Mouse (Mus musculus): ENCODE results near the gene Fam189a1. TPM values are rescaled to one million over a fixed set of nuclear protein-coding genes. Genes with fewer than 3 reads are reported as not detected.

The Fam189a1 gene
- total RNA-seq, 2 experiments from 2014 or later, result 0.09 to 0.14 TPM

DNA sequence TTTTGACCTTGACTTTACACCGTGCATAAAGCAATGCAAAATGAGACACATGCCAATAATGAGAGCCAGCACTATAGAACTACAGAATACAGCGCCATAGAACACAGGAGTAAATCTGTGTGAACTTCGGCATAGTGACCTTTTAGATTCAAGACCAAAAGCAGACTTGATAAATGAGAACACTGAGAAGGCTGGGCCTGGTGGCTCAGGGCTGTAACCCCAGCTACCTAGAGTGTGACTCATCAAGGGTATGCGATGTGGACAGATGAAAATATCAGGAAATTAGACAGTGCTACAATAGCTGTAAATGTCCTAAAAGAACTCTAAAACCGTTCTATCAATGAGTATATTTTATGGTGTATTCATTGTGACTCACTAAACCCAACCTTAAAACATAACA lies 276.0 kb downstream of the Fam189a1 start:
- DNase-seq, result no peak

DNA sequence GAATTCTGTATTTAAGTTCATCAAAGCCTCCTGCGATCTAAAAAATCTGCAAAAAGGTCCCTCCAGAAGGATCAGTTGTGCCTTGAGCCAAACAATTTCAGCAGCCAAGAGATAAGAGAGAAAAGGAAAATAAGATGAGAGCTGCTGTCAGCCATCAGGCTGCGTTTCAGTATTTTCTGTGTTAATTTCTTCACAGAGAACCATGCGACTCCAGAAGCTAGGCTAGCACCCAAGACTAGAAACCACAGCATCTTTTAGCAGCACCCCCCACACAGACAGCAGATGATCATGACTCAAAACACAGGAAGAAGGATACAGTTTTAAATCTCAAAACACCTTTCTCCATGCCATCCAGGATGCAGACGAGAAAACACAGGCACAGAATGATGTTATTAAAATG lies 281.4 kb downstream of the Fam189a1 start:
- DNase-seq, result no peak

GRCm38 (mm10) chr7:64873266-64873665 lies 283.1 kb downstream of the Fam189a1 start:
- peak; percentile 22 for DNase-seq

- DNase-seq, result peak; percentile 97
Measured at GRCm38 (mm10) chr7:64872743-64873241, 283.6 kb downstream of the Fam189a1 start, which contains the start of gene Nsmce3. Gene Nsmce3 (minus strand): TSS chr7:64872997.

DNA sequence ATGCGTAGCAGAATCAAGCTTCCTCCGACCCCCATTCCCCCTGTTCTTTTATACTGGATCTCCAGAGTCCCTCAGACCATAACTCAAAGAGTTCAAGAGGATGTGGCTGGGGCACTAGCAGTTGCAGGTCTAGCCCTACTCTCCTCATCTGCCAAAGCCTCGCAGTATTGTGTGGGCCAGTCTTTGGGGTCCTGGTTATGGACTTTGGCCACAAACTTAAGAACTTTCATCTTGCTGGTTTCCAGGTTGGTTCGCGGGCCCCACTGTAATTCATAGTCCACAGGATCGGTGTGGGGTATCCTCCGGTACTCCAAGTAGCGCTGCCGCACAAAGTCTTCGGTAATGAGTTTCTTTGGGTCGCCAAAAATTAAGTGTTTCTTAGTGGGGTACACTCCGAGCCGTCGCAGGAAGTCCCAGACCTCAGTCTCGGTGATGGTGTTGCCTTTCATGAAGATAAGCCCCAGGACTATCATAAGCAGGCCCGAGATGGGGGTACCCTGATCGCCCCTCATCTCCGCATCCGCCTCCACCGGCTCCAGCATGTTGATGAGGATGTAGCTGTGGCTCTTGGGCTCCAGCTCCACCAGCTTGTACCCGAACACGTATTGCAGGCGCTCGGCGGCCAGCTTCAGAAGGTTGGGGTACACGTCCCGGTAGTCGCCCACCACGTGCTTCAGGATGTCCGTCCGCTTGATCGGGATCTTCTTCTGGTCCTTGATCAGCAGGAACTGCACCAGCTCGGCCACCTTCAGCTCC lies 284.2 kb downstream of the Fam189a1 start:
- DNase-seq, result no peak

- DNase-seq, result no peak
Measured at GRCm38 (mm10) chr7:64869549-64870065, 286.8 kb downstream of the Fam189a1 start.

DNA sequence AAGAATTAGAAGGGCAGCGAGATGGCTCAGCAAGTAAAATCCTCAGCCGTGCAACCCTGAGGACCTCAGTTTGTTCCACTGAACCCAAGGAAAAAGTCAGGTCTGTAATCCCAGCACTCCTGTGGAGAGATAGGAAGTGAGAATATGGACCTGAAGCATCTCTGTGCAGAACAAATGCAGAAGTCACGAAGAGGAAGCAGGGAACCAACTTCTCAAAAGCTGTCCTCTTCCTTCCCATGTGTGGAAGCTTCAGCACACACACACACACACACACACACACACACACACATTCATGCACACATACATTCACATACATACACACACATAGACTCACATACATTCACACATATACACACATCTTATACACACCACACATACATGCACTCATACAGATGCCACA lies 292.8 kb downstream of the Fam189a1 start:
- DNase-seq, result no peak

- no peak for DNase-seq
Measured at GRCm38 (mm10) chr7:64862978-64863377, 293.4 kb downstream of the Fam189a1 start.

DNA sequence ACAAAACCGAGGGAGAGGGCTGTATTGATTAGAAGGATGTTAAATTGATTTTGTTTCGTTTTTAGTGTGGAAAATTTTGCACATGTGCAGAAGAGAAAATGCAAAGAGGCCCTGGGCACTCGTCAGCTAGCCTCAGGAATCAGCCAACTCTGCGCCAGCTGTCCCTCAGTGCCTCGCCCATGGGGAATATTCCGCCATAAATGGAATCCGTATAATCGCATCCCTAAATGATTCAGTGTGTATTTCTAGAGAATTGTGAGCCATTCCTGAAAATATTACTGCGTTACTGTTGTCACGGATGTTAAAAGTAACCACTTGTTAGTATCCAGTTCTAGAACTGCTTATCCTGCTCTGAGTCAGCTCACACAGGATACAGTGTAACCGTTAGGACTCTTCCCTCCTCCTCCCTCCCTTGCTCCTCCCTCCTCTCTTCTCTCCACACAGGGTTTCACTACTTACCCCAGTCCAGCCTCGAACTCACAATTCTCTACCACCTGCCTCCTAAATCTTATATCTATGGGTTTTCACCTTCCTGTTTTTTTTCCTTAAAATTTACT lies 299.8 kb downstream of the Fam189a1 start:
- no peak for DNase-seq

DNA sequence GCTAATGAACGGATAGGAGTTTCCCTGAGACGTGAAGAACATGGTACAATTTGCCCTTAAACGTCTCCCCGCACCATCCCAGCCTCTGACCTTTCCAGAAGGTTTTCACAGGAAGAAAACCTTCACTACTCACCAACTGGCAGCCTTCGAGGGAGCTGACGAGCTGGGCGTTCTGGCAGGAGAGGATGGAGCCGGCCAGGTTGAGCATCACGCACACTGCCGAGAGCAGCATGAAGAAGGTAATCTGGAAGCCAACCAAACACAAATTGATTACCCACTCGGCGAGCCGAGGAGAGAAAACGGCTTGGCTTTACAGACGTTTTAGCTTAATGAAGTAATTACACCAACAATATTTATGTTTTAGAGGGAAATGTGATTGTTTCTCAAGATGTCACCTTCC lies 300.4 kb downstream of the Fam189a1 start:
- no peak for DNase-seq

- no peak for DNase-seq
Measured at GRCm38 (mm10) chr7:64855389-64855927, 300.9 kb downstream of the Fam189a1 start.

DNA sequence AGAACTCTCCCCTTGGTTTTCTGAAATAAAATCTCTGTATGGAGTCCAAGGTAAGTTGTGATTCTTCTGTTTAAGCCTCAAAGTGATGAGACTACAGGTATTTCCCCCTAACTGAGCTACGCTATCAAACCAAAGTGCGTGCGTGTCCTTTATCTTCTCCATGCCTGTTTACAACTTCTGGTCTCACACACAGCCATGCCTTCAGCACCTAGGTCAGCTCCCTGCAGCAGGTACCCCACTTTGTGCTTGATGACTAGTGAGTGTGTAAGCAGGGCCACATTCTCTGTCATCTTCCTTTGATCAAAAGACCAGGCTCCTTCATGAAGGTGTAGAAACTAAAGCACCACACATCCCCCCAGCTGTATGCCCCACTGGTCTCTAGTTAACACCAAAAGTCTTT lies 305.6 kb downstream of the Fam189a1 start:
- DNase-seq, result peak; percentile 54

- DNase-seq, result no peak
Measured at GRCm38 (mm10) chr7:64847366-64847899, 308.9 kb downstream of the Fam189a1 start.

DNA sequence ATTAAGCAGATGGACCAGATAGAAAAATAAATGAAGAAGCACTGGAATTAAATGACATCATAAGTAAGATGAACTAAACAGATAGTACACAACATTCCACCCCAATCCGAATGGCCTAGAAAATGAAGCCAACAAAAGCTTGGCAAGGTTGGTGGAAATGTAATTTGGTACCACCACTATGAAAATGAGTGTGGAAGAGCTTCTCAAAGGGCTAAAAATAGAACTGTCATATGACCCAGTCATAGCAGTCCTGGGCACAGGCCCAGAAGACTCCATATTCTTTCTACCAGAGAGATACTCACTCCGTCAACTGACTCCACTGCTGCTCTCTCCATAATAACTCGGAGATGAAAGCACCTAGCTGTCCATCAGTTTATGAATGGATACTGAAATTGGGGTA lies 310.3 kb downstream of the Fam189a1 start:
- peak; percentile 28 for DNase-seq

DNA sequence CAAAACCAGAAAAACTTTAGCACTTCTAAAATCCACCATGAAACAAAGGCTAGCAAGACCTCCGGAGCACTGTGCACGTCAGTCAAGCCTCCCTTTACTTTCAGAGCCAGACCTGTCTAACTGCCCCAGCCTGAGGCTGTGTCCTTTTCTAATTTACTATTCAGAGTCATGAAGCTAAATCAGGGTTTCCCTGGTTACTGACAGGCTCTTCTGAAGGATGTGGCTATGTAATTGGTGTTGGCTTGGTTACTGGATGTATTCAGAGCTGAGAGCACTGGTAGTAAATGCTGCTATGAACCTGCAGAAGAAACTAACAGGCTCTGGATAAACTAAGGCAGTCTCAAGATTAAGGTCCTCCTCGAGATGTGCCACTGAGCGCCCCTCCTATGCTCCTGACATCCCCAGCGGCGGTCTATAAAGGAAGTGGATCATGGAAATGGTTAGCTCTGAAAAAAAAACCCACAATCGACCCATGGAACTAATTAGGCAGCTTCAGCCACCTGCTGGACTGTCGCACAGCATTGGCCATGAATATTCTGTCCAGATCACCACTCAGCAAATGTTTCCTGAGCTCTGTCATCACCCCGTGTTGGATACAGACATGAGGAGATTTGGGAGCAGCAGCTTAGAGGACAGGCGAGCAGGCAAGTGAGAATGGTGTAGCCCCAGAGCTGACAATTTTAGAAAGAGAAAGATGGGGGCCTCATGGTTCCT lies 315.3 kb downstream of the Fam189a1 start:
- DNase-seq, result no peak

- DNase-seq, result no peak
Measured at GRCm38 (mm10) chr7:64840576-64840895, 315.8 kb downstream of the Fam189a1 start.

DNA sequence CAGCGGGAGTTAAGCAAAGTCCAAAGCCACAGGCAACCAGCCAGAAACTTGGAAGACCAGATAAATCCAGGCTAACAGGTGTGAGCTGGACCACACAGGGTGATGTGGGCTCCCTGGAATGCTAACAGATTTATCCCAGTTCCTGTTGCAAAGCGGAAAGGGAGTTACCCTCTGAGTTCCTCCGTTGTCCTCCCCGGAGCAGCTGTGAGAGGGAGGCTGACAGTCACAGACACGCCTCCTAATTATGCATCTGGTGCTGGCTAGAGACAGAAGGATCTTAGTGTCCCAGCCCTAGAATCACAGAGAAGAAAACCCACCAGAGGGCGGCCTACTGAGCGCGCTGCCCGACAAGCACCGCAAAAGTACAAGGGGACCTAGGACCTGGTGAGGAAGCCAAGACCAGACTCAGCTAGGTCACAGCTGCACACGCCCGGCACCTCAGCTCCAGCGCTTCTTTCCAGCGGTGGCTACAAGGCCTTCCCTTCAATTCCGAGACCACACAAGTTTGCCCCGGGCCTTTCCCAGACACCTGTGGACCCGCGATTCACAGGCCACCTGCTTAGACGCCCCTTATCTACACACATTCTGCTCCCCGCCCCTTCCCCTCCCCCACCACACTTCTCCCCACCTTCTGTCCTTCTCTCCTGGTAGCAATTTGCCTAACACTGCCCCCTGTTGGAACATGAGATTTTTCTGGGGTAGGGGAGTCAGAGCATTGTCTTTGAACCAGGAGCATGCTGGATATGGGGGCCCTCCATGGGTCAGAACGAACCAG lies 316.4 kb downstream of the Fam189a1 start:
- DNase-seq, result peak; percentile 63

- DNase-seq, result no peak
Measured at GRCm38 (mm10) chr7:64839281-64839680, 317.1 kb downstream of the Fam189a1 start.

- DNase-seq, result no peak
Measured at GRCm38 (mm10) chr7:64830214-64830995, 326.0 kb downstream of the Fam189a1 start.

DNA sequence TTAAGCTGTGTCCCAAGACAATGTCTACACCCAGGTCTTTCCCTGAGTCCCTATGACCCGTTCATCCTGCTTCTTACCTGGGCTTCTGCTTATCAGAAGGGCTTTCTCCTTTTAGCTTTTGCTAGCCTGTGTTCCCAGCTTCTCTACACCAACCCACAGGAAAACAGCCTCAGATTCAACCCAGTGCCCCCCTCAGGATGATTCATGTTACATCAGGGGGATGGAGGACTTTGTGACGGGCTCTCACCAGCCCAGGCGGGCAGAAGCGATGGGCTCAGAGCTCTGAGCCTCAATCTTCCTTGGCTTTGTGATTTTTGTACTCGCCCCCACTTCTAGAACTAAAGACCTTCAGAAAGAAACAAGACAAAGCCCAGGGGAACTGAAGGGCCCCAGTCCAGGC lies 335.3 kb downstream of the Fam189a1 start:
- DNase-seq, result no peak

- DNase-seq, result no peak
Measured at GRCm38 (mm10) chr7:64819683-64820082, 336.7 kb downstream of the Fam189a1 start.
